ENCODE assay signal across 8 mouse cellular contexts in genomic region chr6:134921695-134922510, GRCm38 (mm10). TPM values are rescaled to one million over a fixed set of nuclear protein-coding genes. Genes with fewer than 3 reads are reported as not detected.
DNase-seq lines count a peak whose midpoint lies in the region; ATAC-seq and TF ChIP-seq lines count a peak whose summit lies in the region.

No protein-coding gene starts in this region.

- H3K9me3 ChIP-seq in kidney, embryonic 16.5 days (ENCODE audit: low read length): no peaks in the 10 kb centered on the region
- no peaks in the 10 kb centered on the region for H3K9me3 ChIP-seq in MEL (replicated peaks; ENCODE audit: insufficient read depth, low read length)
- H3K9me3 ChIP-seq in embryonic facial prominence, embryonic 15.5 days (replicated peaks): no peaks in the 10 kb centered on the region
- no peaks in the 10 kb centered on the region for H3K9me3 ChIP-seq in limb, embryonic 13.5 days
- H3K9me3 ChIP-seq in stomach, embryonic 14.5 days (ENCODE audit: control insufficient read depth, low read depth, low read length): no peaks in the 10 kb centered on the region

- H3K79me2 ChIP-seq in MEL (ENCODE audit: control insufficient read depth, insufficient read depth, low read length, poor library complexity): peaks cover 30% of the 10 kb centered on the region

- TF ChIP-seq POLR2A in MEL (IDR thresholded peaks at IDR 0.05; ENCODE audit: control insufficient read depth in 1 of 2, insufficient read depth in 1 of 2, low read depth in 1 of 2, low read length in 2 of 2, poor library complexity in 1 of 2): no peak

- H3K4me1 ChIP-seq in kidney, embryonic 16.5 days (ENCODE audit: insufficient read depth, low read length): peaks cover 31% of the 10 kb centered on the region
- peaks cover 8 to 13% of the 10 kb centered on the region in 2 experiments; a peak in 3 of 4 replicates for H3K4me1 ChIP-seq in MEL (ENCODE audit: control insufficient read depth in 1 of 2, insufficient read depth in 2 of 2, low read length in 2 of 2)
- H3K4me1 ChIP-seq in embryonic facial prominence, embryonic 15.5 days: peaks cover 42% of the 10 kb centered on the region
- peaks cover 46% of the 10 kb centered on the region for H3K4me1 ChIP-seq in limb, embryonic 13.5 days
- H3K4me1 ChIP-seq in stomach, embryonic 14.5 days (ENCODE audit: control insufficient read depth, insufficient read depth, low read length): peaks cover 25% of the 10 kb centered on the region

- no peak for DNase-seq in kidney, adult 18-20 months
- DNase-seq in MEL (ENCODE audit: low read depth, low spot score): peak; percentile 66
- DNase-seq in right cerebral cortex, adult 2 months (ENCODE audit: low spot score in 2 of 2): no peak
- DNase-seq in embryo, embryonic 10 days (ENCODE audit: low spot score): no peak

- no peak for TF ChIP-seq RAD21 in MEL (IDR thresholded peaks at IDR 0.05; ENCODE audit: low read depth, low read length)

- no peak for TF ChIP-seq CTCF in MEL (IDR thresholded peaks at IDR 0.05 in 2 of 3, conservative IDR thresholded peaks at IDR 0.05 in 1 of 3; ENCODE audit: control insufficient read depth in 1 of 3, insufficient read depth in 1 of 3, low read depth in 2 of 3, low read length in 3 of 3, poor library complexity in 1 of 3, severe bottlenecking in 1 of 3)

- H3K4me2 ChIP-seq in kidney, embryonic 16.5 days (replicated peaks; ENCODE audit: low read depth, low read length): peak overlapping the region; percentile 97
- H3K4me2 ChIP-seq in embryonic facial prominence, embryonic 15.5 days (replicated peaks): peak overlapping the region; percentile 83
- peak overlapping the region; percentile 96 for H3K4me2 ChIP-seq in limb, embryonic 13.5 days (replicated peaks)
- H3K4me2 ChIP-seq in stomach, embryonic 14.5 days (replicated peaks; ENCODE audit: low read depth, low read length): peak overlapping the region; percentile 90

- no peak for TF ChIP-seq EP300 in MEL (IDR thresholded peaks at IDR 0.05; ENCODE audit: low read depth in 1 of 2, low read length in 2 of 2)

- 8% methylated on average over 20 of the region's 20 CpGs for WGBS in kidney, embryonic 16.5 days
- 7% methylated on average over 20 of the region's 20 CpGs for WGBS in embryonic facial prominence, embryonic 15.5 days
- WGBS in limb, embryonic 13.5 days: 8% methylated on average over 20 of the region's 20 CpGs
- WGBS in stomach, embryonic 14.5 days: 9% methylated on average over 20 of the region's 20 CpGs

- no peaks in the 10 kb centered on the region for H3K36me3 ChIP-seq in kidney, embryonic 16.5 days (ENCODE audit: insufficient read depth, low read length)
- H3K36me3 ChIP-seq in MEL (ENCODE audit: control insufficient read depth in 1 of 2, insufficient read depth in 2 of 2, low read length in 2 of 2): peaks cover 2 to 29% of the 10 kb centered on the region in 2 experiments; a peak in 3 of 4 replicates
- no peaks in the 10 kb centered on the region for H3K36me3 ChIP-seq in embryonic facial prominence, embryonic 15.5 days
- peaks cover 15% of the 10 kb centered on the region; the same call in 1 of the 2 replicates for H3K36me3 ChIP-seq in limb, embryonic 13.5 days
- peaks cover 7% of the 10 kb centered on the region for H3K36me3 ChIP-seq in stomach, embryonic 14.5 days (ENCODE audit: control insufficient read depth, insufficient read depth, low read length)

- H3K4me3 ChIP-seq in kidney, embryonic 16.5 days (ENCODE audit: low read length): peak overlapping the region; percentile 97
- peak overlapping the region; percentile 64 to 86 for H3K4me3 ChIP-seq in MEL (ENCODE audit: control insufficient read depth in 1 of 2, insufficient read depth in 1 of 2, low read depth in 2 of 2, low read length in 2 of 2)
- H3K4me3 ChIP-seq in embryonic facial prominence, embryonic 15.5 days (replicated peaks): peak overlapping the region; percentile 86
- H3K4me3 ChIP-seq in limb, embryonic 13.5 days: peak overlapping the region; percentile 92
- peak overlapping the region; percentile 87 for H3K4me3 ChIP-seq in stomach, embryonic 14.5 days (ENCODE audit: low read depth, low read length)

- no peak overlapping the region for H3K27ac ChIP-seq in kidney, embryonic 16.5 days (ENCODE audit: low read length)
- peak overlapping the region; percentile 42 for H3K27ac ChIP-seq in MEL (ENCODE audit: control insufficient read depth, low read depth, low read length)
- H3K27ac ChIP-seq in embryonic facial prominence, embryonic 15.5 days (replicated peaks): peak overlapping the region; percentile 34; the same call in 1 of the 2 replicates
- no peak overlapping the region for H3K27ac ChIP-seq in limb, embryonic 13.5 days
- no peak overlapping the region; the same call in 1 of the 2 replicates for H3K27ac ChIP-seq in stomach, embryonic 14.5 days (ENCODE audit: low read length)

- ATAC-seq in kidney, embryonic 16.5 days (ENCODE audit: low FRiP score, low TSS enrichment): no peak
- ATAC-seq in embryonic facial prominence, embryonic 15.5 days (ENCODE audit: insufficient number of reproducible peaks, low FRiP score, low TSS enrichment, low read depth): no peak
- ATAC-seq in limb, embryonic 13.5 days (ENCODE audit: low FRiP score, low read depth): no peak
- no peak for ATAC-seq in stomach, embryonic 14.5 days (ENCODE audit: insufficient number of reproducible peaks, insufficient read depth, low FRiP score, low read depth)

- H3K9ac ChIP-seq in kidney, embryonic 16.5 days (replicated peaks; ENCODE audit: low read length): peak overlapping the region; percentile 98
- peak overlapping the region; percentile 59 for H3K9ac ChIP-seq in MEL (ENCODE audit: control insufficient read depth, low read depth, low read length, poor library complexity, severe bottlenecking)
- H3K9ac ChIP-seq in embryonic facial prominence, embryonic 15.5 days: peak overlapping the region; percentile 81
- peak overlapping the region; percentile 96 for H3K9ac ChIP-seq in limb, embryonic 13.5 days
- H3K9ac ChIP-seq in stomach, embryonic 14.5 days (replicated peaks; ENCODE audit: low read depth, low read length): peak overlapping the region; percentile 82

- no peaks in the 10 kb centered on the region for H3K27me3 ChIP-seq in kidney, embryonic 16.5 days (ENCODE audit: insufficient read depth, low read length)
- H3K27me3 ChIP-seq in MEL (ENCODE audit: control insufficient read depth in 1 of 2, insufficient read depth in 2 of 2, low read length in 2 of 2): no peaks in the 10 kb centered on the region
- H3K27me3 ChIP-seq in embryonic facial prominence, embryonic 15.5 days: no peaks in the 10 kb centered on the region
- no peaks in the 10 kb centered on the region for H3K27me3 ChIP-seq in limb, embryonic 13.5 days
- H3K27me3 ChIP-seq in stomach, embryonic 14.5 days (ENCODE audit: control insufficient read depth, insufficient read depth, low read length): no peaks in the 10 kb centered on the region

TF ChIP-seq in MEL, 35 proteins besides CTCF, POLR2A, EP300 and RAD21 (continues in another document):
- no peak for TF ChIP-seq ZKSCAN1 (IDR thresholded peaks at IDR 0.05; ENCODE audit: low read depth, low read length)
- no peak; the same call in none of the 2 replicates for TF ChIP-seq SIN3A (IDR thresholded peaks at IDR 0.05; ENCODE audit: low read length)
- TF ChIP-seq CHD2 (IDR thresholded peaks at IDR 0.05; ENCODE audit: low read length): no peak
- no peak for TF ChIP-seq UBTF (IDR thresholded peaks at IDR 0.05; ENCODE audit: borderline replicate concordance, insufficient read depth, low read depth, low read length)
- TF ChIP-seq ZNF384 (IDR thresholded peaks at IDR 0.05; ENCODE audit: low read depth, low read length): no peak
- TF ChIP-seq MYC (IDR thresholded peaks at IDR 0.05; ENCODE audit: low read depth, low read length): no peak
- TF ChIP-seq POLR2AphosphoS2 (IDR thresholded peaks at IDR 0.05; ENCODE audit: low read length): no peak
- TF ChIP-seq ELF1 (IDR thresholded peaks at IDR 0.05; ENCODE audit: low read depth, low read length): no peak
- TF ChIP-seq ETS1 (IDR thresholded peaks at IDR 0.05; ENCODE audit: low read depth, low read length): 0 out of 2 replicates have a peak, but pooled peaks have one; percentile 6
- no peak for TF ChIP-seq MYB (IDR thresholded peaks at IDR 0.05; ENCODE audit: low read depth, low read length)
- no peak for TF ChIP-seq MAFK (IDR thresholded peaks at IDR 0.05; ENCODE audit: borderline replicate concordance, low read depth, low read length)
- 0 out of 2 replicates have a peak, but pooled peaks have one; percentile 3 for TF ChIP-seq HCFC1 (IDR thresholded peaks at IDR 0.05; ENCODE audit: low read depth, low read length)

RNA-seq across cellular contexts. Expression of gene Cdkn1b, which starts 1.7 kb away (rescaled TPM):
- polyA plus RNA-seq in kidney, embryonic 16.5 days (2015; fragmentation: Nextera tagmentation; extraction: Ambion mirVana): 13.4 and 15.1 TPM in 2 replicates
- 7.7 and 12.0 TPM in 2 replicates for total RNA-seq in MEL (2012; rRNA removed)
- polyA plus RNA-seq in MEL (2012; ENCODE audit: insufficient read depth in 1 of 2, insufficient read length in 2 of 2, low read depth in 1 of 2, low replicate concordance in 2 of 2, missing spikeins in 1 of 2): 10 to 100 TPM in 1 of 2 experiments, not detected in 1; 21.2 TPM
- 17.0 and 18.8 TPM in 2 replicates for polyA plus RNA-seq in embryonic facial prominence, embryonic 15.5 days (2015; fragmentation: Nextera tagmentation; extraction: Ambion mirVana)
- 20.4 and 22.3 TPM in 2 replicates for polyA plus RNA-seq in limb, embryonic 13.5 days (2015; fragmentation: Nextera tagmentation; extraction: Ambion mirVana)
- polyA plus RNA-seq in stomach, embryonic 14.5 days (2014; fragmentation: Nextera tagmentation; extraction: Ambion mirVana): 18.3 and 19.9 TPM in 2 replicates

RNA-seq across cellular contexts. Expression of gene Gpr19, which starts 23.5 kb away (rescaled TPM):
- polyA plus RNA-seq in kidney, embryonic 16.5 days (2015; fragmentation: Nextera tagmentation; extraction: Ambion mirVana): 13.5 and 13.6 TPM in 2 replicates
- 8.4 and 9.0 TPM in 2 replicates for total RNA-seq in MEL (2012; rRNA removed)
- 10 to 100 TPM in 1 of 2 experiments, not detected in 1; 11.7 TPM for polyA plus RNA-seq in MEL (2012; ENCODE audit: insufficient read depth in 1 of 2, insufficient read length in 2 of 2, low read depth in 1 of 2, low replicate concordance in 2 of 2, missing spikeins in 1 of 2)
- polyA plus RNA-seq in embryonic facial prominence, embryonic 15.5 days (2015; fragmentation: Nextera tagmentation; extraction: Ambion mirVana): 6.8 and 7.4 TPM in 2 replicates
- 7.3 and 8.2 TPM in 2 replicates for polyA plus RNA-seq in limb, embryonic 13.5 days (2015; fragmentation: Nextera tagmentation; extraction: Ambion mirVana)
- 11.2 and 12.3 TPM in 2 replicates for polyA plus RNA-seq in stomach, embryonic 14.5 days (2014; fragmentation: Nextera tagmentation; extraction: Ambion mirVana)

RNA-seq across cellular contexts. Expression of gene Apold1, which starts 59.6 kb away (rescaled TPM):
- 3.7 and 4.4 TPM in 2 replicates for polyA plus RNA-seq in kidney, embryonic 16.5 days (2015; fragmentation: Nextera tagmentation; extraction: Ambion mirVana)
- 0.07 and 0.12 TPM in 2 replicates for total RNA-seq in MEL (2012; rRNA removed)
- under 1 TPM in 1 of 2 experiments, not detected in 1; 0.08 TPM for polyA plus RNA-seq in MEL (2012; ENCODE audit: insufficient read depth in 1 of 2, insufficient read length in 2 of 2, low read depth in 1 of 2, low replicate concordance in 2 of 2, missing spikeins in 1 of 2)
- polyA plus RNA-seq in embryonic facial prominence, embryonic 15.5 days (2015; fragmentation: Nextera tagmentation; extraction: Ambion mirVana): 4.6 and 5.0 TPM in 2 replicates
- 4.4 and 5.0 TPM in 2 replicates for polyA plus RNA-seq in limb, embryonic 13.5 days (2015; fragmentation: Nextera tagmentation; extraction: Ambion mirVana)
- polyA plus RNA-seq in stomach, embryonic 14.5 days (2014; fragmentation: Nextera tagmentation; extraction: Ambion mirVana): 3.5 and 4.0 TPM in 2 replicates

Comparison
In these comparisons a context has a peak if more than half of its experiments do, and no peak if none do; other contexts are left out.
1. H3K27ac ChIP-seq: peak in MEL (single experiment) and embryonic facial prominence, embryonic 15.5 days (single experiment); none in kidney, embryonic 16.5 days (single experiment), limb, embryonic 13.5 days (single experiment) and stomach, embryonic 14.5 days (single experiment).
2. Peak in every context shown above with its lines, with median percentiles within 50 percentile points of each other: H3K4me2 ChIP-seq, H3K4me3 ChIP-seq and H3K9ac ChIP-seq.